Mouse (Mus musculus): ENCODE measurements around the gene Ift172. TPM values are rescaled to one million over a fixed set of nuclear protein-coding genes. Genes with fewer than 3 reads are reported as not detected.
A peak's percentile ranks its signal among the peaks of the same experiment; 100 is the strongest.

The Ift172 gene
- polyA plus RNA-seq, 1 experiment from 2014 or later = 48.6 TPM

- Histone ChIP-seq H3K36me3 (peaks cover 89% of the 10 kb centered on the region), H3K4me3 (no peak overlapping the region), H3K27me3 (ENCODE audit: low read depth, poor library complexity, severe bottlenecking) (no peaks in the 10 kb centered on the region), H3K27ac (no peak overlapping the region), H3K9me3 (replicated peaks) (no peaks in the 10 kb centered on the region), H3K4me1 (peaks cover 38% of the 10 kb centered on the region)
- 91% methylated on average over 7 of the region's 7 CpGs for WGBS
- DNase-seq (ENCODE audit: low spot score) = peak; percentile 26
Observed at GRCm38 (mm10) chr5:31254452-31254851, 36.5 kb downstream of the Ift172 start.

- Histone ChIP-seq H3K27ac (peak overlapping the region; percentile 88), H3K4me1 (peaks cover 38% of the 10 kb centered on the region), H3K36me3 (peaks cover 89% of the 10 kb centered on the region), H3K9me3 (replicated peaks) (no peaks in the 10 kb centered on the region), H3K4me3 (no peak overlapping the region), H3K27me3 (ENCODE audit: low read depth, poor library complexity, severe bottlenecking) (no peaks in the 10 kb centered on the region)
- WGBS = 95% methylated on average over 8 of the region's 8 CpGs
- DNase-seq (ENCODE audit: low spot score) = peak; percentile 29
Observed at GRCm38 (mm10) chr5:31253806-31254205, 37.1 kb downstream of the Ift172 start.

GRCm38 (mm10) chr5:31252795-31253545, 37.9 kb downstream of the Ift172 start:
- peak overlapping the region; percentile 88 for H3K27ac ChIP-seq
- H3K4me1 ChIP-seq = peaks cover 38% of the 10 kb centered on the region
- no peaks in the 10 kb centered on the region for H3K9me3 ChIP-seq (replicated peaks)
- peak; percentile 48 for DNase-seq (ENCODE audit: low spot score)
- peak overlapping the region; percentile 58 for H3K4me3 ChIP-seq
- H3K27me3 ChIP-seq (ENCODE audit: low read depth, poor library complexity, severe bottlenecking) = no peaks in the 10 kb centered on the region
- WGBS = 67% methylated on average over 16 of the region's 16 CpGs
- H3K36me3 ChIP-seq = peaks cover 92% of the 10 kb centered on the region

- peak overlapping the region; percentile 88 for H3K27ac ChIP-seq
- peak; percentile 60 for DNase-seq (ENCODE audit: low spot score)
- peaks cover 92% of the 10 kb centered on the region for H3K36me3 ChIP-seq
- no peaks in the 10 kb centered on the region for H3K27me3 ChIP-seq (ENCODE audit: low read depth, poor library complexity, severe bottlenecking)
- no peaks in the 10 kb centered on the region for H3K9me3 ChIP-seq (replicated peaks)
- H3K4me3 ChIP-seq = peak overlapping the region; percentile 58
- peaks cover 38% of the 10 kb centered on the region for H3K4me1 ChIP-seq
- 40% methylated on average over 10 of the region's 10 CpGs for WGBS
Observed at GRCm38 (mm10) chr5:31252151-31252550, 38.8 kb downstream of the Ift172 start.

- H3K27me3 ChIP-seq (ENCODE audit: low read depth, poor library complexity, severe bottlenecking) = no peaks in the 10 kb centered on the region
- 5% methylated on average over 47 of the region's 47 CpGs for WGBS
- DNase-seq (ENCODE audit: low spot score) = peak; percentile 77
- H3K9me3 ChIP-seq (replicated peaks) = no peaks in the 10 kb centered on the region
- peak within 1 kb of the TSS; percentile 88 for H3K27ac ChIP-seq
- H3K36me3 ChIP-seq = peaks cover 95% of the 10 kb centered on the region
- peaks cover 38% of the 10 kb centered on the region for H3K4me1 ChIP-seq
- H3K4me3 ChIP-seq = peak within 1 kb of the TSS; percentile 58
Observed at GRCm38 (mm10) chr5:31251541-31252101, 39.3 kb downstream of the Ift172 start, which contains the start of gene Krtcap3. Krtcap3 (plus strand) TSS chr5:31251691.

- 53% methylated on average over 4 of the region's 4 CpGs for WGBS
- H3K4me1 ChIP-seq = peaks cover 38% of the 10 kb centered on the region
- H3K27me3 ChIP-seq (ENCODE audit: low read depth, poor library complexity, severe bottlenecking) = no peaks in the 10 kb centered on the region
- no peak for DNase-seq (ENCODE audit: low spot score)
- H3K4me3 ChIP-seq = peak overlapping the region; percentile 58
- H3K9me3 ChIP-seq (replicated peaks) = no peaks in the 10 kb centered on the region
- H3K27ac ChIP-seq = peak overlapping the region; percentile 88
- H3K36me3 ChIP-seq = peaks cover 96% of the 10 kb centered on the region
Observed at GRCm38 (mm10) chr5:31250716-31251115, 40.2 kb downstream of the Ift172 start.

- Histone ChIP-seq H3K27ac (no peak overlapping the region), H3K9me3 (replicated peaks) (no peaks in the 10 kb centered on the region), H3K27me3 (ENCODE audit: low read depth, poor library complexity, severe bottlenecking) (no peaks in the 10 kb centered on the region), H3K36me3 (peaks cover 37% of the 10 kb centered on the region), H3K4me1 (peaks cover 13% of the 10 kb centered on the region), H3K4me3 (peak overlapping the region; percentile 96)
- no peak for DNase-seq (ENCODE audit: low spot score)
- WGBS = 48% methylated on average over 10 of the region's 10 CpGs
Observed at GRCm38 (mm10) chr5:31242191-31242590, 48.7 kb downstream of the Ift172 start.

- Histone ChIP-seq H3K27me3 (ENCODE audit: low read depth, poor library complexity, severe bottlenecking) (no peaks in the 10 kb centered on the region), H3K36me3 (peaks cover 31% of the 10 kb centered on the region), H3K9me3 (replicated peaks) (no peaks in the 10 kb centered on the region), H3K4me1 (peaks cover 13% of the 10 kb centered on the region), H3K27ac (peak overlapping the region; percentile 97), H3K4me3 (peak overlapping the region; percentile 96)
- 1% methylated on average over 13 of the region's 13 CpGs for WGBS
- no peak for DNase-seq (ENCODE audit: low spot score)
Observed at GRCm38 (mm10) chr5:31241522-31242034, 49.3 kb downstream of the Ift172 start.

- Histone ChIP-seq H3K27me3 (ENCODE audit: low read depth, poor library complexity, severe bottlenecking) (no peaks in the 10 kb centered on the region), H3K27ac (peak within 1 kb of the TSS; percentile 97), H3K36me3 (peaks cover 24% of the 10 kb centered on the region), H3K4me3 (peak within 1 kb of the TSS; percentile 96), H3K9me3 (replicated peaks) (no peaks in the 10 kb centered on the region), H3K4me1 (peaks cover 13% of the 10 kb centered on the region)
- peak; percentile 94 for DNase-seq (ENCODE audit: low spot score)
- WGBS = under 1% methylated on average over 102 of the region's 103 CpGs
Observed at GRCm38 (mm10) chr5:31240637-31241521, 50.0 kb downstream of the Ift172 start, which contains the start of the genes Nrbp1 and Gm9970. Nrbp1 (plus strand) TSS chr5:31240864. Gm9970 (minus strand) TSS chr5:31241232.

GRCm38 (mm10) chr5:31226641-31227040, 64.3 kb downstream of the Ift172 start:
- DNase-seq (ENCODE audit: low spot score) = no peak
- Histone ChIP-seq H3K27me3 (ENCODE audit: low read depth, poor library complexity, severe bottlenecking) (no peaks in the 10 kb centered on the region), H3K9me3 (replicated peaks) (no peaks in the 10 kb centered on the region), H3K4me3 (no peak overlapping the region), H3K36me3 (no peaks in the 10 kb centered on the region), H3K4me1 (no peaks in the 10 kb centered on the region), H3K27ac (no peak overlapping the region)
- 78% methylated on average over 1 of the region's 1 CpGs for WGBS

GRCm38 (mm10) chr5:31222696-31223095, 68.2 kb downstream of the Ift172 start:
- H3K27me3 ChIP-seq (ENCODE audit: low read depth, poor library complexity, severe bottlenecking) = no peaks in the 10 kb centered on the region
- no peaks in the 10 kb centered on the region for H3K36me3 ChIP-seq
- H3K4me1 ChIP-seq = peaks cover 5% of the 10 kb centered on the region; the same call in 1 of the 2 replicates
- WGBS = 93% methylated on average over 9 of the region's 9 CpGs
- H3K9me3 ChIP-seq (replicated peaks) = no peaks in the 10 kb centered on the region
- no peak for DNase-seq (ENCODE audit: low spot score)
- H3K27ac ChIP-seq = no peak overlapping the region
- no peak overlapping the region for H3K4me3 ChIP-seq

- no peaks in the 10 kb centered on the region for H3K9me3 ChIP-seq (replicated peaks)
- H3K36me3 ChIP-seq = peaks cover 8% of the 10 kb centered on the region; the same call in 1 of the 2 replicates
- H3K4me3 ChIP-seq = peak overlapping the region; percentile 98
- H3K27ac ChIP-seq = peak overlapping the region; percentile 96
- 15% methylated on average over 11 of the region's 11 CpGs for WGBS
- H3K27me3 ChIP-seq (ENCODE audit: low read depth, poor library complexity, severe bottlenecking) = no peaks in the 10 kb centered on the region
- DNase-seq (ENCODE audit: low spot score) = peak; percentile 49
- H3K4me1 ChIP-seq = peaks cover 5% of the 10 kb centered on the region; the same call in 1 of the 2 replicates
Observed at GRCm38 (mm10) chr5:31221304-31221945, 69.5 kb downstream of the Ift172 start.

Measured in limb, embryonic 10.5 days (tissue).